Mouse (Mus musculus) effector memory CD4-positive, alpha-beta T cell, adult 7 months (primary cell): ENCODE measurements around the gene Gnb1l. TPM values are rescaled to one million over a fixed set of nuclear protein-coding genes. Genes with fewer than 3 reads are reported as not detected.

Experiments
- polyA plus RNA-seq: library from polyadenylated mRNA; unstranded; fragments of 100-300 nt; shearing (Covaris generic); gene quantifications from one replicate; pipeline ENCODE4 v1.2.1, GENCODE M21; 2017

The Gnb1l gene
- polyA plus RNA-seq = 12.2 TPM

DNA sequence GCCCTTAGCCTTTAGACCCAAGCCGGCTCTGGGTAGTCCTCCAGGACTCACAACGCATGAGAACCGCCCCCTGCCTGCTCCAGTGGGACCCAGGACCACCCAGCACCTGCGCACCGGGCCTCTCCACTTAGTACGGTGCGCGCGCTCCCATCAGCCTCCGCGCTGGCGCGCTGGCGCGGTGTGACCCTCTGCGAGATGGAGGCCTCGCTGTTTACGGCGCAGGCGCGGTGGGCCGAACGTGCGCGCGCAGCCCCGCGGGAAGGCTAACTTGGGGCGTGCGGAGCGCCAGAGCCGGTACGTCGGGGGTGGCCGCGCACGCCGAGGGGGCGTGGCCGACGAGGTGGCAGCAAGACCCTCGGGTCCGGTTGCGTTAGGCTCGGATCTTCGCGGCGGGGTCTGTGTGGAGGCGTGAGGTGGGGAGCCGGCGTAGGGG lies at the start of gene Gnb1l, which contains the start of gene Rtl10:
Gene Gnb1l, plus strand, starts transcription at position 156 of the 433 bp plus-strand sequence.
Gene Rtl10, plus strand, starts transcription at position 344 of the 433 bp plus-strand sequence.

DNA sequence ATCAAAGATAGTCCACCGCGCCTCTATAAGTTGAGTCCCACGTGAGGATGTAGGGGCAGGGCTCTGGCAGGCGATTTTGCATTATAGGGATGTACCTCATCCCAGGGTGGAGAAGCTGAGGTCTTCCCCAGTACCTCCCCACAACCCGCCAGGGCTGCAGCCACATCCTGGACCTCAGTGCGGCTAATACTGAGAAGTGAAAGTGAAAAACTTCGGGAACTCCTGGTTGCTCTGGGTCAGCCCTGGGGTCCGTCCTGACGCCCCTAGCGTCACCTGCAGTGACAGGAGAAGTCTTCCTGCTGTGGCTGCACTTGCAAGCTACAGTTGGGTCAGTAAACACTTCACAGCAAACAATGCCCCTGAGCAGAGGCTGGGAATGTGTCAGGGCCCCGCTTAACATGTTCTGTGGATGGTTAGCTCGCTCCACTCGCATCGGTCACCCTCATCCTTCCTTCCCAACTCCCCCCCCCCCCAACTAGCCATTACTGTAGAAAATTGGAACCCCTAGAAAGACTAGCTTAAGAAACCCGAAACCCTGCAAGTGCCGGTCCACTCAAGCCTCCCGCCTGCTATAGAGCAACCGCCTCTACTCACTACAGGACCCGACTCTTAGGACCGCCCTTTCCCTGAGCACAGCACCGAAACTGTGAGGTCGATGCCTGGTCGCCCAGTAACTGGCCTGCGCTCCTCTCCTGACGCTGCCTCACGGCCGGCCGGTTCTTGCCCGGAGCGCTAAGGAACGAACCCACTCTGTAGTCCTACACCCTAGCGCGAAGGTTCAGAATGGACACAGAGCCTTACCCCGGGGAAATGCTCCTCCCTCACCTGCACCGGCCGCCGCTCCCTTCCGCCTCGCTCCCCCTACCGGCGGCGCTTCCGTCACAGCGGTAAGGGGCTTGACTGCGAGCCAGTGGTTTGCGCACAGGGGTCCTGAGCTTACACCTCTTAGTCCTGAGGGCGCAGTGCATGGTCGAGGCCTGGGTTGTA lies 91.6 kb downstream of the Gnb1l start, which contains the start of gene Tbx1:
Gene Tbx1, minus strand, starts transcription at position 868 of the 987 bp plus-strand sequence.

Other genes with a start within 250 kb of the Gnb1l start
- 155 TPM for gene Ranbp1, start 250.0 kb upstream of the Gnb1l start, polyA plus RNA-seq
- gene Gm49776, start 240.4 kb upstream of the Gnb1l start, polyA plus RNA-seq = not detected
- gene Dgcr8, start 209.5 kb upstream of the Gnb1l start, polyA plus RNA-seq = 8.3 TPM
- 29.2 TPM for gene Tango2, start 150.6 kb upstream of the Gnb1l start, polyA plus RNA-seq
- gene Arvcf, start 150.5 kb upstream of the Gnb1l start, polyA plus RNA-seq = 2.8 TPM
- gene Txnrd2, start 72.3 kb upstream of the Gnb1l start, polyA plus RNA-seq = 25.2 TPM
- 22.3 TPM for gene Comt, start 71.9 kb upstream of the Gnb1l start, polyA plus RNA-seq
- not detected for gene Rtl10, start 188 bp downstream of the Gnb1l start, polyA plus RNA-seq
- not detected for gene Tbx1, start 92.0 kb downstream of the Gnb1l start, polyA plus RNA-seq
- gene Gp1bb, start 123.7 kb downstream of the Gnb1l start, polyA plus RNA-seq = not detected
- gene Gm49601, start 127.7 kb downstream of the Gnb1l start, polyA plus RNA-seq = not detected
- gene Sept5, start 131.2 kb downstream of the Gnb1l start, polyA plus RNA-seq = 0.45 TPM